Mouse (Mus musculus) bone marrow, adult 2 months (tissue): ENCODE data around the gene Efna3.

Experiments
- CTCF ChIP-seq: fragments of 200-500 bp; IDR thresholded peaks from 2 replicates; pipeline ENCODE4 v1.5.1; 2011; ENCODE audit warnings: low read length, control low read depth; ENCODE audit not compliant: control insufficient read depth, insufficient read depth
- POLR2A ChIP-seq: fragments of 200-500 bp; IDR thresholded peaks from 2 replicates; pipeline ENCODE4 v1.6.1; 2011; ENCODE audit warnings: low read depth, mild to moderate bottlenecking, control low read depth, low read length, borderline replicate concordance; ENCODE audit not compliant: control insufficient read depth

GRCm38 (mm10) chr3:89332013-89332412 lies 9.2 kb upstream of the Efna3 start:
- no peak for TF ChIP-seq POLR2A
- no peak for TF ChIP-seq CTCF
